Mouse (Mus musculus) limb, embryonic 12.5 days (tissue): ENCODE data around the gene Rdm1. TPM values are rescaled to one million over a fixed set of nuclear protein-coding genes. Genes with fewer than 3 reads are reported as not detected.
"Not testable (repeated sequence)": the region's sequence is repeated elsewhere in the genome, so short reads cannot be mapped to it uniquely, and the experiment has no call there.

Experiments
- ATAC-seq: fragments of 200-750 bp; cut with Nextera tagmentation; 2 replicates; pipeline ENCODE4 v1.8.0; 2017; ENCODE audit warnings: low read depth, moderate TSS enrichment; ENCODE audit not compliant: insufficient number of reproducible peaks, insufficient read depth, low FRiP score, low TSS enrichment
- H3K27ac ChIP-seq: fragments of 300-500 bp; sonication (generic); 2 replicates; pipeline ENCODE4 v1.5.1; 2016; ENCODE audit warnings: mild to moderate bottlenecking, moderate library complexity
- H3K27me3 ChIP-seq: fragments of 300-500 bp; sonication (generic); 2 replicates; pipeline ENCODE4 v1.6.1; 2016; ENCODE audit warnings: mild to moderate bottlenecking, moderate library complexity
- H3K36me3 ChIP-seq: fragments of 300-500 bp; sonication (generic); 2 replicates; pipeline ENCODE4 v1.6.1; 2016; ENCODE audit warnings: mild to moderate bottlenecking, moderate library complexity
- H3K4me1 ChIP-seq: fragments of 300-500 bp; sonication (generic); replicated peaks from 2 replicates; pipeline ENCODE4 v1.6.1; 2016
- H3K4me2 ChIP-seq: fragments of 300-500 bp; sonication (generic); 2 replicates; pipeline ENCODE4 v1.6.1; 2016; ENCODE audit warnings: mild to moderate bottlenecking, moderate library complexity
- H3K4me3 ChIP-seq: fragments of 300-500 bp; sonication (generic); replicated peaks from 2 replicates; pipeline ENCODE4 v1.5.1; 2016; ENCODE audit warnings: mild to moderate bottlenecking
- H3K9ac ChIP-seq: fragments of 300-500 bp; sonication (generic); replicated peaks from 2 replicates; pipeline ENCODE4 v1.6.1; 2016; ENCODE audit warnings: mild to moderate bottlenecking, moderate library complexity
- H3K9me3 ChIP-seq: fragments of 300-500 bp; sonication (generic); 2 replicates; pipeline ENCODE4 v1.6.1; 2016; ENCODE audit warnings: mild to moderate bottlenecking, moderate library complexity
- WGBS: fragments of 180-500 bp; shearing (Covaris S2); methylation state at CpG from one replicate; pipeline ENCODE4 v1.1.7; 2016; 5-methylcytosine and 5-hydroxymethylcytosine counted together
- polyA plus RNA-seq: library from polyadenylated mRNA; unstranded; fragments of >200 nt; fragmentation: Nextera tagmentation; extraction: Ambion mirVana; gene quantifications from 2 replicates; pipeline ENCODE4 v1.2.1, GENCODE M21; 2016

The Rdm1 gene
- polyA plus RNA-seq, 1 experiment from 2014 or later: 37.8 TPM

DNA sequence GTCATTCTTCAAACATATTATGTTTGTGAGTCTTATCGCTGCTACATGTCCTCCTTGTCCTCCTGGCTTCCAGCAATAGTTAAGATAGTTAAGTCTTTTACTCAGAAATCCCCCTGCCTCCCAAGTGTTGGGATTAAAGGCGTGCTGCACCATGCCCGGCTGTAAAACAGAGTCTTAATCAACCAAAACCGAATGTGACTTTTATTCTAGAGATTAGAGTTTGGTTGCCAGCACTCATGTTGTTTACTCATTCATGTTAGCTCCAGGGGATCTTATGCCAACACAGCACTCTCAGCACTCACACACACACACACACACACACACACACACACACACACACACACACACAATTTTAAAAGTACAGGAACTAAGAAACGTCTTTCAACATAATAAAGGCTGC is 15.9 kb downstream of the Rdm1 start:
- no peak overlapping the region for H3K27ac ChIP-seq
- H3K4me3 ChIP-seq: no peak overlapping the region
- H3K4me2 ChIP-seq: no peak overlapping the region
- H3K27me3 ChIP-seq: no peaks in the 10 kb centered on the region
- WGBS: 46% methylated on average over 5 of the region's 5 CpGs
- no peaks in the 10 kb centered on the region for H3K9me3 ChIP-seq
- no peak for ATAC-seq
- no peaks in the 10 kb centered on the region for H3K4me1 ChIP-seq
- H3K9ac ChIP-seq: no peak overlapping the region
- no peaks in the 10 kb centered on the region for H3K36me3 ChIP-seq

- H3K4me3 ChIP-seq: no peak overlapping the region
- no peaks in the 10 kb centered on the region for H3K27me3 ChIP-seq
- no peaks in the 10 kb centered on the region for H3K36me3 ChIP-seq
- H3K4me1 ChIP-seq: no peaks in the 10 kb centered on the region
- H3K4me2 ChIP-seq: no peak overlapping the region
- WGBS: 52% methylated on average over 3 of the region's 3 CpGs
- ATAC-seq: no peak
- H3K9ac ChIP-seq: no peak overlapping the region
- H3K27ac ChIP-seq: no peak overlapping the region
- H3K9me3 ChIP-seq: no peaks in the 10 kb centered on the region
These were observed 17.6 kb downstream of the Rdm1 start for GRCm38 (mm10) chr11:101644591-101644990.

DNA sequence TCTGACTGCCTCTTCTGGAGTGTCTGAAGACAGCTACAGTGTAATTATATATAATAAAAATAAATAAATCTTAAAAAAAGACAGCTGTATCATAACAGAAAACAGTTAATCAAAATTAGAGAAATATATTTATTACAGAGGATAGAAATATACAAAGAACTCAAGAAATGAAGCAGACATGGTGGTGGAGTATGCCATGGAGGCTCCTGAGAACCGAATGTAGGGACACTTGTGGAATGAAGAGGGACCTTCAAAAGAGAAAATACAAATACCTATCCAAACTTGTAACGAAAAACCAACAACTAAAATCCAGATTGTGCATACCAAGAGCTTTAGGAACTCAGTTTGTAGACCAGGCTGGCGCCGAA is 18.0 kb downstream of the Rdm1 start:
- not testable (repeated sequence) for H3K4me2 ChIP-seq, H3K36me3 ChIP-seq, H3K9ac ChIP-seq, H3K27ac ChIP-seq, H3K4me3 ChIP-seq, H3K9me3 ChIP-seq, H3K27me3 ChIP-seq, ATAC-seq, H3K4me1 ChIP-seq
- WGBS: under 1% methylated on average over 4 of the region's 4 CpGs

GRCm38 (mm10) chr11:101645411-101646282 is 18.7 kb downstream of the Rdm1 start:
- Histone ChIP-seq H3K9ac (peak overlapping the region; percentile 47; the same call in 1 of the 2 replicates), H3K4me2 (peak overlapping the region; percentile 52), H3K4me3 (peak overlapping the region; percentile 27), H3K27ac (peak overlapping the region; percentile 92)
- H3K4me1 ChIP-seq, H3K9me3 ChIP-seq, H3K36me3 ChIP-seq, H3K27me3 ChIP-seq: not testable (repeated sequence)
- under 1% methylated on average over 43 of the region's 56 CpGs for WGBS
- ATAC-seq: peak; percentile 87

- H3K27ac ChIP-seq: peak overlapping the region; percentile 92
- H3K9ac ChIP-seq: peak overlapping the region; percentile 47; the same call in 1 of the 2 replicates
- H3K4me1 ChIP-seq, H3K36me3 ChIP-seq, ATAC-seq, H3K9me3 ChIP-seq, H3K27me3 ChIP-seq: not testable (repeated sequence)
- peak overlapping the region; percentile 27 for H3K4me3 ChIP-seq
- H3K4me2 ChIP-seq: peak overlapping the region; percentile 52
- WGBS: 12% methylated on average over 16 of the region's 16 CpGs
These were observed 19.3 kb downstream of the Rdm1 start for GRCm38 (mm10) chr11:101646283-101646794.

DNA sequence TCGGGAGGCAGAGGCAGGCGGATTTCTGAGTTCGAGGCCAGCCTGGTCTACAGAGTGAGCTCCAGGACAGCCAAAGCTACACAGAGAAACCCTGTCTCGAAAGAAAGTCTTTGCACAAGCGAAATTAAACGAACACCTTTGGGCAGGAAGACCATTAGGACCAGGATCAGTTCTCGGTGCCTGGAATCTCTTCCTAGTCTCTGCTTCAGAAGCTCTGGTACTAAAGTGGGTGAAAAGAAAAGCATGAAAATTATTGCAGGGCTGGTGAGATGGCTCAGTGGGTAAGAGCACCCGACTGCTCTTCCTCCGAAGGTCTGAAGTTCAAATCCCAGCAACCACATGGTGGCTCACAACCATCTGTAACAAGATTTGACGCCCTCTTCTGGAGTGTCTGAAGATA is 20.1 kb downstream of the Rdm1 start:
- ATAC-seq, H3K9me3 ChIP-seq, H3K36me3 ChIP-seq, H3K4me3 ChIP-seq, H3K4me1 ChIP-seq, H3K9ac ChIP-seq, H3K27ac ChIP-seq, H3K27me3 ChIP-seq, H3K4me2 ChIP-seq: not testable (repeated sequence)
- 91% methylated on average over 10 of the region's 10 CpGs for WGBS

GRCm38 (mm10) chr11:101656356-101656755 is 29.4 kb downstream of the Rdm1 start:
- WGBS: 85% methylated on average over 4 of the region's 4 CpGs
- Histone ChIP-seq H3K9ac (no peak overlapping the region), H3K36me3 (no peaks in the 10 kb centered on the region), H3K27me3 (peaks cover 3% of the 10 kb centered on the region; the same call in 1 of the 2 replicates), H3K4me1 (no peaks in the 10 kb centered on the region), H3K4me2 (no peak overlapping the region), H3K9me3 (no peaks in the 10 kb centered on the region), H3K4me3 (no peak overlapping the region), H3K27ac (no peak overlapping the region)
- no peak for ATAC-seq

DNA sequence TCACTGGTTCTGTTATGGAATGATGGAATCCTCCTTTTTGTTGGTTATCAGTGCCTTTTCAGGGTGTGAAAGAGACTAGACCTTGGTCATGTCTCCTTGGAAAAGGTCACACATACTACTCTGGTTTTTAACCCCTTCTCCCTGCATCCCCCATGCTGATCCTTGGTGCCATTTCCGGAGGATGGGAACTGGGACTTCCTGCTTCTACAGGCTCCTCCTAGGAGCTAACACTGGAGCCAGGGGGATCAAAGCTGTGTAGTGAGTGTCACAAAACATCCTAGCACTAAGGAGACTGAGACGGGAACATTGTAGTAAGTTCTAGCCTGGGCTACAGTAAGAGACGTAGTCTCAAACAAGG is 30.5 kb downstream of the Rdm1 start:
- ATAC-seq: peak; percentile 9
- peak overlapping the region; percentile 44 for H3K4me2 ChIP-seq
- H3K36me3 ChIP-seq: no peaks in the 10 kb centered on the region
- H3K27ac ChIP-seq: peak overlapping the region; percentile 96
- peaks cover 3% of the 10 kb centered on the region; the same call in 1 of the 2 replicates for H3K27me3 ChIP-seq
- no peaks in the 10 kb centered on the region for H3K4me1 ChIP-seq
- 5% methylated on average over 3 of the region's 3 CpGs for WGBS
- 0 out of 2 replicates have a peak overlapping the region, but pooled peaks have one; percentile 54 for H3K9ac ChIP-seq
- peak overlapping the region; percentile 24 for H3K4me3 ChIP-seq
- H3K9me3 ChIP-seq: no peaks in the 10 kb centered on the region

- Histone ChIP-seq H3K27ac (peak overlapping the region; percentile 96), H3K9ac (peak overlapping the region; percentile 54), H3K4me3 (peak overlapping the region; percentile 24), H3K4me2 (peak overlapping the region; percentile 44)
- H3K4me1 ChIP-seq, H3K9me3 ChIP-seq, H3K36me3 ChIP-seq, H3K27me3 ChIP-seq: not testable (repeated sequence)
- peak; percentile 93 for ATAC-seq
- WGBS: under 1% methylated on average over 38 of the region's 40 CpGs
These were observed 31.1 kb downstream of the Rdm1 start for GRCm38 (mm10) chr11:101657886-101658750.

DNA sequence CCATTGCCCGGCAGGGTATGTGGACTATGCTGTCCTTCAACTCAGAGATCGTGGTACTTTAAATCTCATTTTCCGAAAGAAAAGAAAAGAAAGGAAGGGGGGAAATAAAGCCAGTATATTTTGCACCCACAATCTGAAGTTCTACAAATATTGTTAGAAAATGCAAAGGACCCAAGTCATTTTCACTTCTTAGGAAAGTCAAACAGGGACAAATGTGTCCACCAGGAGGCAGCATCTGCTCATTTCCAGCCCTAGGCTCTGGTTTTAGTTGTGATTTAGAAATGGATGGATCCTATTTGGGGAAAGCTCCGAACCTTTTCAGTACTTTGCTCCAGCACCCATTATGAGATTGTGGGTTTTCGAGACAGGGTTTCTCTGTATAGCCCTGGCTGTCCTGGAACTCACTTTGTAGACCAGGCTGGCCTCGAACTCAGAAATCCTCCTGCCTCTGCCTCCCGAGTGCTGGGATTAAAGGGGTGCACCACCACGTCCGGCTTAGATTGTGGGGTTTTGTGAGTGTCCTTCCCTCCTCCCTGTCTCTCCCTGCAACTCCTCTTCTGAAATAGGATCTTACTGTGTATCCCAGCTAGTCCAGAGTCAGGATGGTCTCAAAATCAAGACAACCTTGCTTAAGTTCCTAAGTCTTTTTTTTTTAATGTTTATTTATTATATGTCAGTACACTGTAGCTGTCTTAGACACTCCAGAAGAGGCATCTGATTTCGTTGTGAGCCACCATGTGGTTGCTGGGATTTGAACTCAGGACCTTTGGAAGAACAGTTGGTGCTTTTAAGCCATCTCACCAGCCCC is 32.0 kb downstream of the Rdm1 start:
- 29% methylated on average over 10 of the region's 10 CpGs for WGBS
- no peak overlapping the region for H3K4me2 ChIP-seq
- H3K9ac ChIP-seq: no peak overlapping the region
- no peaks in the 10 kb centered on the region for H3K9me3 ChIP-seq
- H3K27me3 ChIP-seq: no peaks in the 10 kb centered on the region
- no peak overlapping the region for H3K4me3 ChIP-seq
- peak overlapping the region; percentile 69 for H3K27ac ChIP-seq
- ATAC-seq: no peak
- no peaks in the 10 kb centered on the region for H3K36me3 ChIP-seq
- H3K4me1 ChIP-seq: no peaks in the 10 kb centered on the region
